Mouse (Mus musculus): ENCODE measurements around the gene Ovol3.
"Not testable (repeated sequence)": the region's sequence is repeated elsewhere in the genome, so short reads cannot be mapped to it uniquely, and the experiment has no call there.

The Ovol3 gene

GRCm38 (mm10) chr7:30224206-30224605, 11.3 kb downstream of the Ovol3 start:
- no peak for DNase-seq (ENCODE audit: low spot score in 2 of 2)

- no peak for DNase-seq (ENCODE audit: low spot score in 2 of 2)
These were observed 13.3 kb downstream of the Ovol3 start for GRCm38 (mm10) chr7:30222205-30222604.

GRCm38 (mm10) chr7:30221433-30221832, 14.1 kb downstream of the Ovol3 start:
- no peak for DNase-seq (ENCODE audit: low spot score in 2 of 2)

GRCm38 (mm10) chr7:30220008-30220356, 15.5 kb downstream of the Ovol3 start:
- DNase-seq (ENCODE audit: low spot score in 2 of 2): no peak

GRCm38 (mm10) chr7:30219293-30220007, 16.1 kb downstream of the Ovol3 start:
- DNase-seq (ENCODE audit: low spot score in 2 of 2): no peak

GRCm38 (mm10) chr7:30217277-30217676, 18.2 kb downstream of the Ovol3 start:
- DNase-seq (ENCODE audit: low spot score in 2 of 2): no peak

GRCm38 (mm10) chr7:30216723-30217151, 18.8 kb downstream of the Ovol3 start:
- peak in 1 of 2 experiments; percentile 61 for DNase-seq (ENCODE audit: low spot score in 2 of 2)

- DNase-seq (ENCODE audit: low spot score in 2 of 2): no peak
These were observed 19.6 kb downstream of the Ovol3 start for GRCm38 (mm10) chr7:30215875-30216274.

GRCm38 (mm10) chr7:30213881-30214280, 21.6 kb downstream of the Ovol3 start:
- no peak for DNase-seq (ENCODE audit: low spot score in 2 of 2)

- no peak for DNase-seq (ENCODE audit: low spot score in 2 of 2)
These were observed 24.5 kb downstream of the Ovol3 start for GRCm38 (mm10) chr7:30211025-30211424.

- DNase-seq (ENCODE audit: low spot score in 2 of 2): not testable (repeated sequence)
These were observed 29.2 kb downstream of the Ovol3 start for GRCm38 (mm10) chr7:30206364-30206763.

GRCm38 (mm10) chr7:30205383-30205782, 30.1 kb downstream of the Ovol3 start:
- no peak for DNase-seq (ENCODE audit: low spot score in 2 of 2)

- no peak for DNase-seq (ENCODE audit: low spot score in 2 of 2)
These were observed 31.1 kb downstream of the Ovol3 start for GRCm38 (mm10) chr7:30204380-30204779.

GRCm38 (mm10) chr7:30202895-30203690, 32.4 kb downstream of the Ovol3 start:
- no peak for DNase-seq (ENCODE audit: low spot score in 2 of 2)

- DNase-seq (ENCODE audit: low spot score in 2 of 2): not testable (repeated sequence)
These were observed 34.9 kb downstream of the Ovol3 start for GRCm38 (mm10) chr7:30200661-30201060.

- DNase-seq (ENCODE audit: low spot score in 2 of 2): no peak
These were observed 35.3 kb downstream of the Ovol3 start for GRCm38 (mm10) chr7:30200200-30200599.

GRCm38 (mm10) chr7:30199498-30200139, 35.9 kb downstream of the Ovol3 start:
- no peak for DNase-seq (ENCODE audit: low spot score in 2 of 2)

GRCm38 (mm10) chr7:30198481-30198971, 37.0 kb downstream of the Ovol3 start, which contains the start of gene Capns1:
Capns1 (minus strand) TSS chr7:30198811.
- DNase-seq (ENCODE audit: low spot score in 2 of 2): peak in 1 of 2 experiments; percentile 34

- no peak for DNase-seq (ENCODE audit: low spot score in 2 of 2)
These were observed 37.9 kb downstream of the Ovol3 start for GRCm38 (mm10) chr7:30197592-30198129.

- no peak for DNase-seq (ENCODE audit: low spot score in 2 of 2)
These were observed 39.4 kb downstream of the Ovol3 start for GRCm38 (mm10) chr7:30196171-30196570.

- DNase-seq (ENCODE audit: low spot score in 2 of 2): no peak
These were observed 40.1 kb downstream of the Ovol3 start for GRCm38 (mm10) chr7:30195461-30195860.

- peak; percentile 92 to 94 for DNase-seq (ENCODE audit: low spot score in 2 of 2)
These were observed 40.6 kb downstream of the Ovol3 start for GRCm38 (mm10) chr7:30194884-30195283.
